In the genomic region with DNA sequence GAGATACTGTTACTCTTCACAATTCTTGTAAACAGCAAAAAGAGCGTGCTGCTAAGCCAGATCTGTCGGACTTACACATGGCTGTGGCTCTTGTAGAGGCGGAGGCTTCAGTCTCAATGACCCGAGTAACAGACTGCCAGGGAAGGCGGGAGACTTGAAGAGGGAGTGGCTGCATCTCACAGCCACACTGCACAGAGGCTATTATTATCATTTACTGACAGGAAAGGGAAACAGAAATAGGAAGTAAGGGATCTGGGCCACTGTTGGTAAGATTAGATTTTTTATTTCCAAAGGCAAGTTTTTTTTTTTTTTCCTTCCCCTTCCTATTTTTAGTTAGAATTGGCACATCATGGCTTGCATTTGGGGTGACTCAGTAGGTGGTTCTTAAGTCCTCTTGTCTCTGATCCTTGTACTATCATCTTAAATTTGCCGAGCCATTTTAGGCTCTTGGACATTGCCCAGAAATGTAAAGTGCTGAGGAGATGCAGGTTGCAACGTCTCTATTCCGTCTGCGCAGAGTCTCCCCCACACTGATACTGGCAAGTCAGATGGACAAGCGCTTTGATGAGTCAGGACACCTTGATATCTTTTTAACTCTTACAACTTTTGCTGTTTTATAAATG, we compare ENCODE assay signal across 8 mouse cellular contexts. TPM values are rescaled to one million over a fixed set of nuclear protein-coding genes. Genes with fewer than 3 reads are reported as not detected.
DNase-seq lines count a peak whose midpoint lies in the region; ATAC-seq and TF ChIP-seq lines count a peak whose summit lies in the region.

No protein-coding gene starts in this region.

- H3K4me3 ChIP-seq in heart, embryonic 10.5 days: no peak overlapping the region
- no peak overlapping the region for H3K4me3 ChIP-seq in kidney, adult 2 months (ENCODE audit: insufficient read depth, low read depth, low read length)
- no peak overlapping the region for H3K4me3 ChIP-seq in lung, postnatal 0 days (ENCODE audit: low read depth, low read length)

- H3K36me3 ChIP-seq in heart, embryonic 10.5 days: no peaks in the 10 kb centered on the region
- no peaks in the 10 kb centered on the region for H3K36me3 ChIP-seq in kidney, adult 2 months (ENCODE audit: control insufficient read depth, insufficient read depth, low read length)
- no peaks in the 10 kb centered on the region for H3K36me3 ChIP-seq in lung, postnatal 0 days (ENCODE audit: insufficient read depth, low read length)

- WGBS in heart, embryonic 10.5 days: 46% methylated on average over 10 of the region's 10 CpGs
- WGBS in kidney, adult 2 months: 28% methylated on average over 10 of the region's 10 CpGs
- 34% methylated on average over 10 of the region's 10 CpGs for WGBS in lung, postnatal 0 days

- no peak for TF ChIP-seq CTCF in kidney, adult 2 months (conservative IDR thresholded peaks at IDR 0.05; ENCODE audit: insufficient read depth, insufficient read length, low read depth, low read length)
- TF ChIP-seq CTCF in lung, postnatal 0 days (IDR thresholded peaks at IDR 0.05): no peak

- peak; percentile 33; the same call in 1 of the 2 replicates for TF ChIP-seq EP300 in lung, postnatal 0 days (IDR thresholded peaks at IDR 0.05)

- peaks cover 4% of the 10 kb centered on the region; the same call in 1 of the 2 replicates for H3K4me1 ChIP-seq in heart, embryonic 10.5 days
- H3K4me1 ChIP-seq in kidney, adult 2 months (ENCODE audit: control insufficient read depth, insufficient read depth, low read length): no peaks in the 10 kb centered on the region
- H3K4me1 ChIP-seq in lung, postnatal 0 days (ENCODE audit: insufficient read depth, low read depth, low read length): no peaks in the 10 kb centered on the region

- peak overlapping the region; percentile 37; the same call in 1 of the 2 replicates for H3K4me2 ChIP-seq in lung, postnatal 0 days (replicated peaks; ENCODE audit: low read depth, low read length)

- no peaks in the 10 kb centered on the region for H3K9me3 ChIP-seq in heart, embryonic 10.5 days
- no peaks in the 10 kb centered on the region for H3K9me3 ChIP-seq in lung, postnatal 0 days (ENCODE audit: low read length)

- ATAC-seq in lung, postnatal 0 days: peak; percentile 54; the same call in 1 of the 2 replicates

- no peak overlapping the region for H3K9ac ChIP-seq in lung, postnatal 0 days (replicated peaks; ENCODE audit: low read depth)

- no peak for TF ChIP-seq POLR2A in kidney, adult 2 months (IDR thresholded peaks at IDR 0.05; ENCODE audit: low read depth, low read length)

- H3K27ac ChIP-seq in heart, embryonic 10.5 days: no peak overlapping the region
- 0 out of 2 replicates have a peak overlapping the region, but pooled peaks have one; percentile 30 for H3K27ac ChIP-seq in kidney, adult 2 months (ENCODE audit: insufficient read depth, low read depth, low read length)
- H3K27ac ChIP-seq in lung, postnatal 0 days (ENCODE audit: low read length): no peak overlapping the region

- DNase-seq in heart, adult 11 months: peak; percentile 96
- no peak for DNase-seq in heart, embryonic 10.5 days (ENCODE audit: low spot score)
- DNase-seq in brain, adult 2 months (ENCODE audit: low read depth, low spot score): peak; percentile 74
- DNase-seq in kidney, adult 2 months: peak; percentile 52
- peak; percentile 52 for DNase-seq in lung, postnatal 0 days (ENCODE audit: low spot score)
- DNase-seq in urinary bladder, postnatal 36 days (ENCODE audit: low spot score in 2 of 2): no peak
- no peak for DNase-seq in thymus, postnatal 14 days
- DNase-seq in cerebellum, postnatal 36 days: no peak

- no peaks in the 10 kb centered on the region for H3K27me3 ChIP-seq in heart, embryonic 10.5 days (ENCODE audit: insufficient read depth, poor library complexity, severe bottlenecking)
- no peaks in the 10 kb centered on the region for H3K27me3 ChIP-seq in kidney, adult 2 months (replicated peaks; ENCODE audit: control insufficient read depth, insufficient read depth, low read length)
- H3K27me3 ChIP-seq in lung, postnatal 0 days (replicated peaks; ENCODE audit: insufficient read depth, low read length): no peaks in the 10 kb centered on the region

RNA-seq across cellular contexts. Expression of gene Pogk, which starts 20.3 kb away (rescaled TPM):
- 11.9 and 12.7 TPM in 2 replicates for polyA plus RNA-seq in heart, embryonic 10.5 days (2016; fragmentation: Nextera tagmentation; extraction: Ambion mirVana)
- polyA plus RNA-seq in kidney, adult 2 months (2012; rRNA removed): 7.4 TPM in 2 replicates
- polyA plus RNA-seq in lung, postnatal 0 days (2015; fragmentation: Nextera tagmentation; extraction: Ambion mirVana): 3.5 and 4.0 TPM in 2 replicates

RNA-seq across cellular contexts. Expression of gene Tada1, which starts 51.0 kb away (rescaled TPM):
- polyA plus RNA-seq in heart, embryonic 10.5 days (2016; fragmentation: Nextera tagmentation; extraction: Ambion mirVana): 35.6 and 44.5 TPM in 2 replicates
- 15.9 and 16.9 TPM in 2 replicates for polyA plus RNA-seq in kidney, adult 2 months (2012; rRNA removed)
- 26.5 and 28.1 TPM in 2 replicates for polyA plus RNA-seq in lung, postnatal 0 days (2015; fragmentation: Nextera tagmentation; extraction: Ambion mirVana)

Comparison
In these comparisons a context has a peak if more than half of its experiments do, and no peak if none do; other contexts are left out.
1. DNase-seq: peak in heart, adult 11 months (single experiment), brain, adult 2 months (single experiment), kidney, adult 2 months (single experiment) and lung, postnatal 0 days (single experiment); none in heart, embryonic 10.5 days (single experiment), urinary bladder, postnatal 36 days (0 of 2), thymus, postnatal 14 days (single experiment) and cerebellum, postnatal 36 days (0 of 2).